Mouse (Mus musculus): Measurements from ENCODE around the gene Dock4. TPM values are rescaled to one million over a fixed set of nuclear protein-coding genes. Genes with fewer than 3 reads are reported as not detected.

Dock4 gene
- polyA plus RNA-seq, 1 experiment from 2014 or later: 0.61 TPM

DNA sequence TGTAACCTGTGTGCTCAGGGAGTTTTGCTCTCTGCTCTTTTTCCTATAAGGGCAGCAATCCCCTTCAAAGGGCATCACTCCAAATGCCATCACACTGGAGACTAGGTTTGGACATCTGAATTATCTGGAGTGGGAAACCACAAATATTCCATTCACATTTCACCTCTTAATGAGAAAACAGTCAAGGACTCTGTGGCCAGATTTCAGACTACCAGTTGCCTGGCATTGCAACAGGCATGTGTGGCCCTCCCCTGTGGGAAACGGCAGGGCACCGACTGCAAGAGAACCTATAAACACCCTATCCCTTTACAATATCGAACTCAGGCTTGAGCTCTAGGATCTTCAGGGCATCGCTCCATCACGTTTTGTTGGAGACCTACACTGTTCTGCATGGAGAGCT, 448.9 kb downstream of the Dock4 start:
- ATAC-seq (ENCODE audit: low read depth) (no peak), DNase-seq (no peak)
- H3K4me2 ChIP-seq: no peak overlapping the region
- WGBS (ENCODE audit: insufficient replicate concordance): 82% methylated on average over 5 of the region's 5 CpGs
- H3K27me3 ChIP-seq: no peaks in the 10 kb centered on the region
- H3K9me3 ChIP-seq (replicated peaks): no peaks in the 10 kb centered on the region
- H3K4me3 ChIP-seq (replicated peaks): no peak overlapping the region
- H3K4me1 ChIP-seq (replicated peaks): peaks cover 36% of the 10 kb centered on the region
- peak overlapping the region; percentile 58; the same call in 1 of the 2 replicates for H3K27ac ChIP-seq
- H3K9ac ChIP-seq: no peak overlapping the region
- no peaks in the 10 kb centered on the region for H3K36me3 ChIP-seq

Other genes with a start within 250 kb of the Dock4 start
- 0.10 TPM in 1 of 2 replicates, not detected in the other for gene Lsmem1, start 246.5 kb upstream of the Dock4 start, polyA plus RNA-seq (2015; fragmentation: Nextera tagmentation; extraction: Ambion mirVana)
- 73.9 and 80.1 TPM in 2 replicates for gene Ifrd1, start 197.4 kb upstream of the Dock4 start, polyA plus RNA-seq (2015; fragmentation: Nextera tagmentation; extraction: Ambion mirVana)
- gene Zfp277, start 50 bp upstream of the Dock4 start, polyA plus RNA-seq (2015; fragmentation: Nextera tagmentation; extraction: Ambion mirVana): 9.3 and 11.4 TPM in 2 replicates

Measured in liver, embryonic 13.5 days (tissue).